Mouse (Mus musculus): ENCODE data around the gene Nav1. TPM values are rescaled to one million over a fixed set of nuclear protein-coding genes. Genes with fewer than 3 reads are reported as not detected.
A peak's percentile ranks its signal among the peaks of the same experiment; 100 is the strongest.

The Nav1 gene
- polyA plus RNA-seq, 1 experiment from 2014 or later: 1.1 TPM

DNA sequence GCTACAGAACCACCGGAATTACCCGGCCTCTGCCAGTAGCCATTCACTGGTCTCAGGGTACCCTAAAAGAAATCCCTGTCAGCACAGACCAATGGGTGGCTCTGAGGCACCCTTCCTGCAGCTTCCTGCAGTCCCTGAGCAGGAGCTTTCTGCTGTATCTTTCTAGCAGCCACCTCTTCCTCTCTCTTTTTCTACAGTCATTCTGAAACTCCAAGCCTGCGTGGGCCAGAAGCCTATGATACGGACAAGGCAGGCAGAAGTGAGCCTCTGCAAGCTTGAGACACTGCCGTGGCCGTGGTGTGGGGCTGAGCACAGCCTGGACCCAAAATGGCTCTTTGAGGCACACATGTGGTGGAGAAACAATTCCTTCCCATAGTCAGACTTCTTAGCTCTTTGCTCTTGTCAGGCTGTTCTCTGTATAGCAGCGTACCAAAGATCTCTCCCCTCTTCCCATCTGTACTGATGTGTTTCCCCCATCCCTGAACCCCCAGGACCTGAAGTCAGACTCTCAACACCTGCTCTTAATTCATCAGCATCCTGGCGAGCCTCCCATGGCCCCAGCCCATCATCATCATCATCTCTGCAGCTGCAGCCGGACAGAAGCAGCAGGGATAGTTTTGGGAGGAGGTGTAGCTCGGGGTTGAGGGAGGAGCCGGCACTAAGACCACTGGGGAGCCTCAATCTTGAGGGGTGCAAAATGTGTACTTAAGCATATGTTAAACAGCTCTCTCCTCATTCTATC, 28.4 kb upstream of the Nav1 start:
- Histone ChIP-seq H3K27me3 (ENCODE audit: control insufficient read depth, insufficient read depth, low read depth, low read length) (no peaks in the 10 kb centered on the region), H3K27ac (ENCODE audit: low read length) (no peak overlapping the region), H3K4me3 (ENCODE audit: low read depth, low read length) (no peak overlapping the region), H3K4me1 (ENCODE audit: control insufficient read depth, low read depth, low read length) (no peaks in the 10 kb centered on the region), H3K9ac (ENCODE audit: low read depth, low read length) (no peak overlapping the region), H3K9me3 (replicated peaks; ENCODE audit: control insufficient read depth, low read length) (no peaks in the 10 kb centered on the region), H3K36me3 (ENCODE audit: control insufficient read depth, insufficient read depth) (no peaks in the 10 kb centered on the region), H3K4me2 (ENCODE audit: low read depth, low read length) (no peak overlapping the region)
- 55% methylated on average over 11 of the region's 11 CpGs for WGBS (ENCODE audit: insufficient replicate concordance)
- no peak for ATAC-seq (ENCODE audit: low read depth)

DNA sequence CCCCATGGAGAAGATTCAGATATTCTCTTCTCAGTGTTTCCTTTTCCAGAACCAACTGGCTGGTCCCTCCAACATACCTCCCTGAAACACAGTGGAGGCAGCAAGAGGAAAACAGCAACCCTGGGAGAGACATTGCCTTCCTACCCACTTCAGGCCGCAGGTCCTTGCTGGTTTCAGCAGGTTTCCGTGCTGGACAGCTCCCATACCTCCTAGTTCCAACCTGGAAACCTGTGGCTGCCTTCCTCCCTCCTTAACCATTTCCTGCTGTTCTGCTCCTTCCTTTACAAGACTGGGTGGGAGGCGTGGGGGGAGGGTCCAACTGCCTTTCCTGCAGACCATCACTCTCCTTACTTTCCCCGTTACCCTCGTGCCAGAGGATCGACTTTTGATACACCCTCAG, 27.7 kb upstream of the Nav1 start:
- 25% methylated on average over 6 of the region's 6 CpGs for WGBS (ENCODE audit: insufficient replicate concordance)
- no peak overlapping the region for H3K4me3 ChIP-seq (ENCODE audit: low read depth, low read length)
- ATAC-seq (ENCODE audit: low read depth): no peak

GRCm38 (mm10) chr1:135633884-135634283, 26.8 kb upstream of the Nav1 start:
- no peaks in the 10 kb centered on the region for H3K4me1 ChIP-seq (ENCODE audit: control insufficient read depth, low read depth, low read length)
- H3K9me3 ChIP-seq (replicated peaks; ENCODE audit: control insufficient read depth, low read length): no peaks in the 10 kb centered on the region
- H3K4me2 ChIP-seq (ENCODE audit: low read depth, low read length): no peak overlapping the region
- 66% methylated on average over 2 of the region's 2 CpGs for WGBS (ENCODE audit: insufficient replicate concordance)
- no peak overlapping the region for H3K27ac ChIP-seq (ENCODE audit: low read length)
- ATAC-seq (ENCODE audit: low read depth): no peak
- no peak overlapping the region for H3K9ac ChIP-seq (ENCODE audit: low read depth, low read length)
- no peak overlapping the region for H3K4me3 ChIP-seq (ENCODE audit: low read depth, low read length)
- no peaks in the 10 kb centered on the region for H3K36me3 ChIP-seq (ENCODE audit: control insufficient read depth, insufficient read depth)
- H3K27me3 ChIP-seq (ENCODE audit: control insufficient read depth, insufficient read depth, low read depth, low read length): no peaks in the 10 kb centered on the region

More for the DNA sequence above, 27.7 kb upstream of the Nav1 start:
- Histone ChIP-seq H3K36me3 (ENCODE audit: control insufficient read depth, insufficient read depth) (no peaks in the 10 kb centered on the region), H3K27ac (ENCODE audit: low read length) (no peak overlapping the region), H3K4me2 (ENCODE audit: low read depth, low read length) (no peak overlapping the region), H3K4me1 (ENCODE audit: control insufficient read depth, low read depth, low read length) (no peaks in the 10 kb centered on the region), H3K9me3 (replicated peaks; ENCODE audit: control insufficient read depth, low read length) (no peaks in the 10 kb centered on the region), H3K9ac (ENCODE audit: low read depth, low read length) (no peak overlapping the region), H3K27me3 (ENCODE audit: control insufficient read depth, insufficient read depth, low read depth, low read length) (no peaks in the 10 kb centered on the region)

DNA sequence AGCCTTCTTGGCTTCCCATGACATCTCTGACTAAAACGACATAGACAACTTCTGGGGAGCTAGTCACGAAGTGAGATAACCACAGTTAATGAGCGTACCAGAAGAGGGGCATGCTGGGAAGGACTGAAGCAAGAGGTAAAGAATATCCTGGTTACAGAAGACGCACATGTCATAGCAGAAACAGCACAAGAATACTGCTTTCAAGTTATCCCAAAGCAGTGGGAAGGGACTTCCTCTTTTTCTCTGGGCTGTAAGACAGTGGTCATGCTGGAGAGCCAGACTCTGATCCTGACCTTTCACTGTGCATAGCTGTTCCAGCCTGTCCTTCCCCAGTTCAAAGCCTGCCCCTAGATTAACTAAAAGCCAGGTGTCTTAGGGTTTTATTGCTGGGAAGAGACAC, 26.4 kb upstream of the Nav1 start:
- Histone ChIP-seq H3K36me3 (ENCODE audit: control insufficient read depth, insufficient read depth) (no peaks in the 10 kb centered on the region), H3K4me3 (ENCODE audit: low read depth, low read length) (no peak overlapping the region), H3K27me3 (ENCODE audit: control insufficient read depth, insufficient read depth, low read depth, low read length) (no peaks in the 10 kb centered on the region), H3K9ac (ENCODE audit: low read depth, low read length) (no peak overlapping the region), H3K4me1 (ENCODE audit: control insufficient read depth, low read depth, low read length) (no peaks in the 10 kb centered on the region), H3K27ac (ENCODE audit: low read length) (no peak overlapping the region), H3K4me2 (ENCODE audit: low read depth, low read length) (no peak overlapping the region), H3K9me3 (replicated peaks; ENCODE audit: control insufficient read depth, low read length) (no peaks in the 10 kb centered on the region)
- no peak for ATAC-seq (ENCODE audit: low read depth)
- WGBS (ENCODE audit: insufficient replicate concordance): 43% methylated on average over 4 of the region's 4 CpGs

DNA sequence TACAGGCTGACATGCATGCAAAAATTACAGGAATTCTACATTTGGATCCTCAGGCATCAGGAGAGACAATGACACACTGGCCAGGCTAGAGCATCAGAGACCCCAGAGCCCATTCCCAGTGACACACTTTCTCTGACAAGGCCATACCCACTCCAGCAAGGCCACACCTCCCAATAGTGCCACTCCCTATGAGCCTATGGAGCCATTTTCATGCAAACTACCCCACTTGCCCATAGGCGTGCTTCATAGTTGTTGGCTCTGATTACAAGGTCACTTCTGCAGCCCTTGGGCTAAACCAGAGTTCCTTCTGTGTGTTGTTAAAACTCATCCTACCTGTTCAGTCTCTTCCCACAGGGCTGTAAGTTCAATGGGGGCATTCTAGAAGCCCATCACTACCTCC, 25.1 kb upstream of the Nav1 start:
- Histone ChIP-seq H3K9ac (ENCODE audit: low read depth, low read length) (no peak overlapping the region), H3K27me3 (ENCODE audit: control insufficient read depth, insufficient read depth, low read depth, low read length) (no peaks in the 10 kb centered on the region), H3K4me2 (ENCODE audit: low read depth, low read length) (no peak overlapping the region), H3K4me3 (ENCODE audit: low read depth, low read length) (no peak overlapping the region), H3K36me3 (ENCODE audit: control insufficient read depth, insufficient read depth) (no peaks in the 10 kb centered on the region), H3K9me3 (replicated peaks; ENCODE audit: control insufficient read depth, low read length) (no peaks in the 10 kb centered on the region), H3K4me1 (ENCODE audit: control insufficient read depth, low read depth, low read length) (no peaks in the 10 kb centered on the region), H3K27ac (ENCODE audit: low read length) (no peak overlapping the region)
- no peak for ATAC-seq (ENCODE audit: low read depth)
- WGBS (ENCODE audit: insufficient replicate concordance): 45% methylated on average over 1 of the region's 1 CpGs

GRCm38 (mm10) chr1:135631515-135631914, 24.4 kb upstream of the Nav1 start:
- Histone ChIP-seq H3K9me3 (replicated peaks; ENCODE audit: control insufficient read depth, low read length) (no peaks in the 10 kb centered on the region), H3K4me1 (ENCODE audit: control insufficient read depth, low read depth, low read length) (no peaks in the 10 kb centered on the region), H3K4me2 (ENCODE audit: low read depth, low read length) (no peak overlapping the region), H3K27ac (ENCODE audit: low read length) (no peak overlapping the region), H3K27me3 (ENCODE audit: control insufficient read depth, insufficient read depth, low read depth, low read length) (no peaks in the 10 kb centered on the region), H3K9ac (ENCODE audit: low read depth, low read length) (no peak overlapping the region), H3K4me3 (ENCODE audit: low read depth, low read length) (no peak overlapping the region), H3K36me3 (ENCODE audit: control insufficient read depth, insufficient read depth) (no peaks in the 10 kb centered on the region)
- ATAC-seq (ENCODE audit: low read depth): peak; percentile 67
- WGBS (ENCODE audit: insufficient replicate concordance): 7% methylated on average over 8 of the region's 8 CpGs

GRCm38 (mm10) chr1:135629846-135630245, 22.8 kb upstream of the Nav1 start:
- Histone ChIP-seq H3K9ac (ENCODE audit: low read depth, low read length) (no peak overlapping the region), H3K27me3 (ENCODE audit: control insufficient read depth, insufficient read depth, low read depth, low read length) (no peaks in the 10 kb centered on the region), H3K4me3 (ENCODE audit: low read depth, low read length) (no peak overlapping the region), H3K9me3 (replicated peaks; ENCODE audit: control insufficient read depth, low read length) (no peaks in the 10 kb centered on the region), H3K4me2 (ENCODE audit: low read depth, low read length) (no peak overlapping the region), H3K4me1 (ENCODE audit: control insufficient read depth, low read depth, low read length) (no peaks in the 10 kb centered on the region), H3K36me3 (ENCODE audit: control insufficient read depth, insufficient read depth) (no peaks in the 10 kb centered on the region), H3K27ac (ENCODE audit: low read length) (no peak overlapping the region)
- ATAC-seq (ENCODE audit: low read depth): no peak
- WGBS (ENCODE audit: insufficient replicate concordance): 80% methylated on average over 5 of the region's 5 CpGs

DNA sequence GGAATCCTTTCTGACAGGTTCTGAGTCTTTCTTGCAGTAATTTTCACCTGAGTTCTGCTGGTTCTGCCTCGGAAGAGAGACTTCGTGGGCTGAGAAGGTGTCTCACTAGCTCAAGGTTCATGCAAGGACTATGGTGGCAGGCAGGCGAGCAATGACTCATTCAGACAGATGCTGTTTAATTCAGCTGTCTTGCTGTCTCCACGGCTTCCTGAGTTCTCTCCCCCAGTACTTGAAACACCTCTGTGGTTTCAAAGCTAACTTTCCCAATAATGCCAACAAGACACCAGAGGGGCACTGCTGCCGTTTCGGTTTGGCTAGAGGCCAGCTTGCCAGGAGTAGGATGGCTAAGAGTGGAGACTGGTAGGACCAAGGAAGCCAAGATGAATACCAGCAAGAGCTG, 19.1 kb upstream of the Nav1 start:
- H3K27me3 ChIP-seq (ENCODE audit: control insufficient read depth, insufficient read depth, low read depth, low read length): no peaks in the 10 kb centered on the region
- no peak overlapping the region for H3K4me3 ChIP-seq (ENCODE audit: low read depth, low read length)
- no peak overlapping the region for H3K9ac ChIP-seq (ENCODE audit: low read depth, low read length)
- WGBS (ENCODE audit: insufficient replicate concordance): 44% methylated on average over 6 of the region's 6 CpGs
- no peak overlapping the region for H3K4me2 ChIP-seq (ENCODE audit: low read depth, low read length)
- no peak overlapping the region for H3K27ac ChIP-seq (ENCODE audit: low read length)
- no peaks in the 10 kb centered on the region for H3K9me3 ChIP-seq (replicated peaks; ENCODE audit: control insufficient read depth, low read length)
- no peaks in the 10 kb centered on the region for H3K4me1 ChIP-seq (ENCODE audit: control insufficient read depth, low read depth, low read length)
- no peaks in the 10 kb centered on the region for H3K36me3 ChIP-seq (ENCODE audit: control insufficient read depth, insufficient read depth)
- no peak for ATAC-seq (ENCODE audit: low read depth)

DNA sequence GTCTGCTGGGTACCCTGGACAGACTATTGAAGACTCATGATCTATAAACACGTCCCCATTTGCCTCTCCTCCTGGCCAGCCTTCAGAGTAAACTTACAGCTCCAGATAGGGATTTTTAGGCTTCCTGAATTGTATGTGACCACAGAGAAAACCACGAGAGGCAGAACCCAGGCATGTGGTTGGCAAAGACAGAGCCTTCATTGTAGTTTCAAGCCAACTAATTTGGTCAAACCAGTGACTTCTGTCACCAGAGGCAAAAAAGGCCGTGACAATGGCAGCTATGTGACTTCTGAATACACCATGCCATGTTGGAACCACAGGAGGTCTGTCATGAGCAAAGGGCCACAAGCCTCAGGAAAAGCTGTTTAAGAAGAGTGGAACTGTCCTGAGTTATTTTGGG, 18.6 kb upstream of the Nav1 start:
- no peak for ATAC-seq (ENCODE audit: low read depth)
- H3K4me1 ChIP-seq (ENCODE audit: control insufficient read depth, low read depth, low read length): no peaks in the 10 kb centered on the region
- no peak overlapping the region for H3K27ac ChIP-seq (ENCODE audit: low read length)
- WGBS (ENCODE audit: insufficient replicate concordance): 25% methylated on average over 3 of the region's 3 CpGs
- H3K27me3 ChIP-seq (ENCODE audit: control insufficient read depth, insufficient read depth, low read depth, low read length): no peaks in the 10 kb centered on the region
- H3K4me3 ChIP-seq (ENCODE audit: low read depth, low read length): no peak overlapping the region
- no peak overlapping the region for H3K9ac ChIP-seq (ENCODE audit: low read depth, low read length)
- H3K9me3 ChIP-seq (replicated peaks; ENCODE audit: control insufficient read depth, low read length): no peaks in the 10 kb centered on the region
- H3K4me2 ChIP-seq (ENCODE audit: low read depth, low read length): no peak overlapping the region
- no peaks in the 10 kb centered on the region for H3K36me3 ChIP-seq (ENCODE audit: control insufficient read depth, insufficient read depth)
